Mouse (Mus musculus): ENCODE measurements around the gene B3gnt4.
"Not testable (repeated sequence)": the region's sequence is repeated elsewhere in the genome, so short reads cannot be mapped to it uniquely, and the experiment has no call there.

B3gnt4 gene

GRCm38 (mm10) chr5:123510160-123510559, at the start of gene B3gnt4:
Gene B3gnt4 (plus strand): TSS chr5:123510460.
- no peak for DNase-seq (ENCODE audit: low read depth)

GRCm38 (mm10) chr5:123461420-123461819, 48.8 kb upstream of the B3gnt4 start:
- DNase-seq (ENCODE audit: low read depth) = no peak

- DNase-seq (ENCODE audit: low read depth) = peak; percentile 46
These were observed 45.6 kb upstream of the B3gnt4 start for GRCm38 (mm10) chr5:123464638-123465037.

GRCm38 (mm10) chr5:123470784-123471400, 39.4 kb upstream of the B3gnt4 start:
- peak; percentile 56 for DNase-seq (ENCODE audit: low read depth)

GRCm38 (mm10) chr5:123473817-123474216, 36.4 kb upstream of the B3gnt4 start:
- no peak for DNase-seq (ENCODE audit: low read depth)

- DNase-seq (ENCODE audit: low read depth) = no peak
These were observed 22.4 kb upstream of the B3gnt4 start for GRCm38 (mm10) chr5:123487659-123488395.

- no peak for DNase-seq (ENCODE audit: low read depth)
These were observed 21.0 kb upstream of the B3gnt4 start, which contains the start of the genes Lrrc43 and Il31 for GRCm38 (mm10) chr5:123489112-123489785. Gene Lrrc43 (plus strand): TSS chr5:123489305. Gene Il31 (minus strand): TSS chr5:123489489.

GRCm38 (mm10) chr5:123489935-123490334, 20.3 kb upstream of the B3gnt4 start:
- no peak for DNase-seq (ENCODE audit: low read depth)

- DNase-seq (ENCODE audit: low read depth) = peak; percentile 44
These were observed 10.5 kb upstream of the B3gnt4 start for GRCm38 (mm10) chr5:123499717-123500116.

- no peak for DNase-seq (ENCODE audit: low read depth)
These were observed 8.3 kb upstream of the B3gnt4 start for GRCm38 (mm10) chr5:123501973-123502372.

GRCm38 (mm10) chr5:123507936-123508723, 2.1 kb upstream of the B3gnt4 start:
- peak; percentile 87 for DNase-seq (ENCODE audit: low read depth)

- DNase-seq (ENCODE audit: low read depth) = peak; percentile 26
These were observed 1.3 kb upstream of the B3gnt4 start for GRCm38 (mm10) chr5:123508921-123509320.

- DNase-seq (ENCODE audit: low read depth) = not testable (repeated sequence)
These were observed 1.2 kb downstream of the B3gnt4 start for GRCm38 (mm10) chr5:123511426-123511825.

GRCm38 (mm10) chr5:123512102-123512501, 1.8 kb downstream of the B3gnt4 start:
- no peak for DNase-seq (ENCODE audit: low read depth)

- no peak for DNase-seq (ENCODE audit: low read depth)
These were observed 4.6 kb downstream of the B3gnt4 start for GRCm38 (mm10) chr5:123514871-123515270.

GRCm38 (mm10) chr5:123520666-123521065, 10.4 kb downstream of the B3gnt4 start:
- no peak for DNase-seq (ENCODE audit: low read depth)

GRCm38 (mm10) chr5:123521621-123522020, 11.4 kb downstream of the B3gnt4 start:
- DNase-seq (ENCODE audit: low read depth) = no peak

- DNase-seq (ENCODE audit: low read depth) = no peak
These were observed 11.9 kb downstream of the B3gnt4 start for GRCm38 (mm10) chr5:123522166-123522565.

- DNase-seq (ENCODE audit: low read depth) = peak; percentile 99
These were observed 13.6 kb downstream of the B3gnt4 start, which contains the start of gene Diablo for GRCm38 (mm10) chr5:123523692-123524392. Gene Diablo (minus strand): TSS chr5:123524176.

GRCm38 (mm10) chr5:123524393-123524750, 14.1 kb downstream of the B3gnt4 start:
- no peak for DNase-seq (ENCODE audit: low read depth)

GRCm38 (mm10) chr5:123525281-123525680, 15.0 kb downstream of the B3gnt4 start, which contains the start of gene Gm49027:
Gene Gm49027 (minus strand): TSS chr5:123525488.
- DNase-seq (ENCODE audit: low read depth) = no peak
